Mouse (Mus musculus) CH12.LX (cell line): Measurements from ENCODE around the gene Wnt5b.

ENCODE experiments used
- CTCF ChIP-seq, 2 experiments: IDR thresholded peaks in 1 of 2; conservative IDR thresholded peaks in 1 of 2; 2 replicates each; pipeline ENCODE4 v1.5.1; 2011 to 2012; ENCODE audit warnings: low read depth in 2 of 2, low read length in 2 of 2, improper control_type of control experiment in 1 of 2, inconsistent platforms in 1 of 2, mild to moderate bottlenecking in 1 of 2, moderate library complexity in 1 of 2
- E2F4 ChIP-seq: IDR thresholded peaks from 2 replicates; pipeline ENCODE4 v1.6.1; 2011; ENCODE audit warnings: low read depth, low read length, improper control_type of control experiment; ENCODE audit not compliant: insufficient replicate concordance
- ELF1 ChIP-seq: IDR thresholded peaks from 2 replicates; pipeline ENCODE4 v1.6.1; 2014; ENCODE audit warnings: low read depth, mild to moderate bottlenecking, inconsistent platforms, low read length, improper control_type of control experiment
- MAX ChIP-seq: IDR thresholded peaks from 2 replicates; pipeline ENCODE4 v1.6.1; 2011; ENCODE audit warnings: low read length, improper control_type of control experiment
- POLR2A ChIP-seq: IDR thresholded peaks from 2 replicates; pipeline ENCODE4 v1.6.1; 2011; ENCODE audit warnings: low read depth, mild to moderate bottlenecking, improper control_type of control experiment, low read length
- RAD21 ChIP-seq: IDR thresholded peaks from 2 replicates; pipeline ENCODE4 v1.6.1; 2011; ENCODE audit warnings: low read depth, mild to moderate bottlenecking, low read length, improper control_type of control experiment, moderate library complexity
- UBTF ChIP-seq: IDR thresholded peaks from 2 replicates; pipeline ENCODE4 v1.6.1; 2012; ENCODE audit warnings: low read depth, mild to moderate bottlenecking, inconsistent platforms, low read length, improper control_type of control experiment, moderate library complexity
- USF2 ChIP-seq: conservative IDR thresholded peaks from 2 replicates; pipeline ENCODE4 v1.6.1; 2011; ENCODE audit warnings: low read depth, low read length, improper control_type of control experiment
- ZMIZ1 ChIP-seq: IDR thresholded peaks from 2 replicates; pipeline ENCODE4 v1.6.1; 2012; ENCODE audit warnings: low read depth, mild to moderate bottlenecking, inconsistent platforms, low read length, improper control_type of control experiment

GRCm38 (mm10) chr6:119502031-119502430 lies 42.1 kb downstream of the Wnt5b start:
- no peak for TF ChIP-seq CTCF (conservative IDR thresholded peaks at IDR 0.05 in 1 of 2, IDR thresholded peaks at IDR 0.05 in 1 of 2; ENCODE audit: low read depth in 2 of 2, low read length in 2 of 2)
- no peak for TF ChIP-seq MAX
- no peak for TF ChIP-seq RAD21
- no peak for TF ChIP-seq UBTF
- no peak for TF ChIP-seq USF2
- TF ChIP-seq E2F4 = no peak
- TF ChIP-seq ELF1 = peak; percentile 58
- TF ChIP-seq POLR2A = no peak
- no peak for TF ChIP-seq ZMIZ1
